Mouse (Mus musculus) cortical plate, adult 2 months (tissue): ENCODE measurements around the gene Hspb1.

Experiments
- CTCF ChIP-seq: fragments of 200-500 bp; IDR thresholded peaks from 2 replicates; pipeline ENCODE4 v1.5.1; 2011; ENCODE audit warnings: mild to moderate bottlenecking, control low read depth, low read length; ENCODE audit not compliant: insufficient read depth; ENCODE audit errors: extremely low read depth
- POLR2A ChIP-seq: fragments of 200-500 bp; IDR thresholded peaks from 2 replicates; pipeline ENCODE4 v1.6.1; 2011; ENCODE audit warnings: mild to moderate bottlenecking, low read length, control low read depth; ENCODE audit not compliant: insufficient read depth; ENCODE audit errors: extremely low read depth

GRCm38 (mm10) chr5:135909646-135910045 is 21.9 kb downstream of the Hspb1 start:
- TF ChIP-seq POLR2A, result no peak
- TF ChIP-seq CTCF, result no peak
